Mouse (Mus musculus): ENCODE results near the gene Rnf121.
"Not testable (repeated sequence)": the region's sequence is repeated elsewhere in the genome, so short reads cannot be mapped to it uniquely, and the experiment has no call there.

DNA sequence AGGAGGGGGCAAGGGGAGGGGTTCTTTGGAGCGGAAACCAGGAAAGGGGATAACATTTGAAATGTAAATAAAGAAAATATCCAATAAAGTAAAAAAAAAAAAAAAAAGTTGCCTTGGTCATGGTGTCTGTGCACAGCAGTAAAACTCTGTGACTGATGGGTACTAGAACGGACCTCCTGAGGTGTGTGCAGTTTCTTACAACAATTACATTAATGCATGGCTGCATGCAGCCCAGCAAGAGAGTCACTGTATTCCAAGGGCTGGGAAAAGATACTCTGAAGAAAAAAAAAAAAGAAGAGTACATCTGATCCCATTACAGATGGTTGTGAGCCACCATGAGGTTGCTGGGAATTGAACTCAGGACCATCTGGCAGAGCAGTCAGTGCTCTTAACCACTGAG, 44.3 kb downstream of the Rnf121 start:
- not testable (repeated sequence) for TF ChIP-seq CTCF (IDR thresholded peaks at IDR 0.05; ENCODE audit: control insufficient read depth, insufficient read depth, low read length); POLR2A (IDR thresholded peaks at IDR 0.05; ENCODE audit: borderline replicate concordance, control insufficient read depth, low read depth, low read length)

Measured in bone marrow, adult 2 months (tissue).